Mouse (Mus musculus) cerebellum, adult 11-12 months (tissue): ENCODE measurements around the gene Gm49711.
"Not testable (repeated sequence)": the region's sequence is repeated elsewhere in the genome, so short reads cannot be mapped to it uniquely, and the experiment has no call there.

Source experiments
- DNase-seq: peaks from one replicate; pipeline ENCODE4 v3.0.0; 2022

The Gm49711 gene

GRCm38 (mm10) chr16:92064801-92065200 is 6.7 kb downstream of the Gm49711 start:
- no peak for DNase-seq

DNA sequence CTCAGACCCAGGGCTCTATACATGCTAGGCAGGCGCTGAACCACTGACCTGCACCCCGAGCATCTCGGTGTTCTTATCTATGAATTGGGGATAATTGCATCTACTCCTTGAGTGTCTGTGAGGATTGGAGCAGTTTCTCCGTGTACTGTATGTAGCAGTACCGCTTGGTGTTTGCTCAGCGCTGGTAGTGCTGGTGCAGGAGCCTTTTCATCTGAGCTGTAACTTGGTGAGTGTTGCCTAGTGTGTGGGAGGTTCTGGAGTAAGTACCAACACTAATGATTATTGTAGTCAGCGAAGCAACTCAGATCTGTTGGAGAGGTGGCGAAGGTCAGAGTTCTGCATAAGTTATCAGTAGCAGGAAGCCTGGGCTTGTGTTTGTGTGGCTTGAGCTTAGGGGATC is 12.2 kb downstream of the Gm49711 start:
- no peak for DNase-seq

- DNase-seq: no peak
Measured at GRCm38 (mm10) chr16:92076797-92077196, 18.7 kb downstream of the Gm49711 start.

DNA sequence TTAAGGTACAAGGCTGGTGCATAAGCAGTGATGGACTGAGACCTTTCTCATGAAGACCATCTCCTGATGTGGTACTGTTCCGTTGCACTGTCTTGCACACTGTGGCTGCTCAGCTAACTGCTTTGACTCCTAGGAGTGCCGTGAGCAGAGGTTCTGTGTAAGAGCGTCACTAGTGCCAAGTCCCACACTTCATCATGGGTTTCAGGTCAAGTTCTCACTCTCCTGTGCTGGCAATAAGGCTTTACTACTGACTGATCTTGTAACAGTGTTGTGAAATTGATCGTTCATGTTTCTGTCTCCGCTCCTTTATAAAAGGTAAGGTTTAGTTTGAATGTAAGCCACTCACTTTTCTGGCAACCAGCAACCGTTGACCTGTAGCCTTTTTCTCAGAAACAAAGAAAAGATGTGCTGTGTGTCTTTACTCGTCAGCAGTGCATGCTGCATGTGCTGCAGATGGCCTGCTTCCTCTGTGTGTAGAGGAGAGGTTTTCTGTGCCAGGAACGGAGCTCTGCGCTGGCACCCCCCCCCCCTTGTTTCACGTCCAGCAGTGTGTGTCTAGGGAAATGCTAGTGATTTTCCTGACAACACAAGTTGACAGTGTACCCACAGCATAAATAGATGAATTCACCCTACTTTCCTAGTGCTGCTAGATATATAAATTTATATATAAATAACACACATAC is 25.8 kb downstream of the Gm49711 start:
- DNase-seq: no peak

- DNase-seq: no peak
Measured at GRCm38 (mm10) chr16:92089225-92089624, 31.1 kb downstream of the Gm49711 start.

GRCm38 (mm10) chr16:92091876-92092275 is 33.8 kb downstream of the Gm49711 start:
- DNase-seq: no peak

- no peak for DNase-seq
Measured at GRCm38 (mm10) chr16:92098351-92099051, 40.4 kb downstream of the Gm49711 start.

- DNase-seq: no peak
Measured at GRCm38 (mm10) chr16:92099598-92099997, 41.5 kb downstream of the Gm49711 start.

- DNase-seq: no peak
Measured at GRCm38 (mm10) chr16:92100111-92100510, 42.0 kb downstream of the Gm49711 start.

GRCm38 (mm10) chr16:92102115-92102514 is 44.0 kb downstream of the Gm49711 start:
- no peak for DNase-seq

GRCm38 (mm10) chr16:92102931-92103330 is 44.8 kb downstream of the Gm49711 start:
- DNase-seq: not testable (repeated sequence)

- no peak for DNase-seq
Measured at GRCm38 (mm10) chr16:92103572-92104331, 45.6 kb downstream of the Gm49711 start.

DNA sequence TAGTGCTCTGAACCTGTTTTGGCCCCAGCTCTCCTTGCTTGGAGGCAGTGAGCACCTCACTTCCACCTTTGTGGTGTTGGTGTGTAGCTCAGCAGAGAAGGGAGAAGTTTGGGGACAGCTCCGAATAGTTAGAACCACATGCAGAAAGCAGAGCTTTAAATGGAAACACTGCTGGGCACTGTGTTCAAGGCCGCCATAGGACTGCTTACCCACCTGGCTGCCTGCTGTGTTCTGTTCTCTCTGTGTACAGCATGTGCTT is 46.1 kb downstream of the Gm49711 start:
- DNase-seq: no peak

DNA sequence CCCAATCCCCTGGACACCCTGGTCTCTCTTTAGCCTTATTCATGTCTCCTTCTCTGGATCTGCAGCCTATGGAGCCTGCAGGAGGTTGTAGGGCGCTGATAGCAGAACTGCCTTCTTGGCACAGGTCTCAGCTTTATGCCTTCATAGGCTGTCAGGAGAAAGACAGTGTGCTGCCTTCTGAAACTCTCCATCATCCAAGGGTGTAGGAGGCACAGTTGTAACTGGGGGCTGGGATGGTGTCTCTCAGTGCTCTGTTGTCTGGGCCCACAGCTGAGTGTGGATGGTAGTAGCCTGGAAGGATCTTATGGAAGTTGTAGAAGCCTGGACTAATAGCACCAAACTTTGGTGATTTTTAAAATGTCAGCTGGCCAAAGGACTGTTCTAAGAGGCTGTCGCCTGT is 46.8 kb downstream of the Gm49711 start:
- DNase-seq: no peak

- DNase-seq: no peak
Measured at GRCm38 (mm10) chr16:92105631-92106030, 47.5 kb downstream of the Gm49711 start.

GRCm38 (mm10) chr16:92107346-92107745 is 49.2 kb downstream of the Gm49711 start:
- DNase-seq: no peak

GRCm38 (mm10) chr16:92114706-92115241 is 56.7 kb downstream of the Gm49711 start:
- DNase-seq: peak; percentile 61

DNA sequence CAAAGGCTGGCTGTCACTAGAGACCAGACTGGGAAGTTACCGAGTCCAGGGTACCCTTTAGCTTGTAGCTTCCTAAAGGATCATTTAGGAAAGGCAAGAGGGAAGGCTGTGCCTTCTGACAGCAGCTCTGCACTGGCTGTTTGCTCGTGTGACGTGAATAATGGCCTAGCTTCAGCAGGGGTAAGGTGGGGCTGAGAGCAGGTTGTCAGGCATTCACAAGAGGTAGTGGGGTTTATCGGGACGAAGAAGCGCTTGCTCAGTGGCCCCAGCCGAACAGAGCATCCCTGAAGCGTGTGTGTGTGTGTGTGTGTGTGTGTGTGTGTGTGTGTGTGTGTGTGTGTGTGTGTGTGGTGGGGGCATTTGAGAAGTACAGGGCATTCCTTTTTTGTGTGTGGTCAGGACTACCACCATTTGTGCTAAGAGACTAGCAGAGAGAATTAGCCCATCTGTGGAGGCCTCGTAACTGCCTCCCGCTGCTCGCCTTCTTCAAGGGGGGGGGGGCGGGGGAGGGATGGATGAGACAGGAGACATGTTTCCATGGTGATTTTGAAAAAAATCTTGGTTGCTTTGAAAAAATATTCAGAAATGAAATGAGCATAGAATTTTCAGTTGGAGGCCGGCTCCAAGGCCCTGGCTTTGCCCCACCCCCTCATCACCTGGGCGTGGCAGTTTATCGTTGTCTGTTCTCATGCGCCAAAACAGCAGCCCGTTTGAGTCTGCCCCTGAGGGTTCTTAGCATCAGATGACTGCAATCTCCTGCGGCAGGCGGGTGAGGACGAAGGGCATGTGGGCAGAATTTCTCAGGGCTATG is 57.7 kb downstream of the Gm49711 start:
- peak; percentile 63 for DNase-seq

GRCm38 (mm10) chr16:92117337-92118209 is 59.5 kb downstream of the Gm49711 start:
- DNase-seq: no peak

GRCm38 (mm10) chr16:92119013-92119515 is 60.9 kb downstream of the Gm49711 start:
- DNase-seq: no peak

DNA sequence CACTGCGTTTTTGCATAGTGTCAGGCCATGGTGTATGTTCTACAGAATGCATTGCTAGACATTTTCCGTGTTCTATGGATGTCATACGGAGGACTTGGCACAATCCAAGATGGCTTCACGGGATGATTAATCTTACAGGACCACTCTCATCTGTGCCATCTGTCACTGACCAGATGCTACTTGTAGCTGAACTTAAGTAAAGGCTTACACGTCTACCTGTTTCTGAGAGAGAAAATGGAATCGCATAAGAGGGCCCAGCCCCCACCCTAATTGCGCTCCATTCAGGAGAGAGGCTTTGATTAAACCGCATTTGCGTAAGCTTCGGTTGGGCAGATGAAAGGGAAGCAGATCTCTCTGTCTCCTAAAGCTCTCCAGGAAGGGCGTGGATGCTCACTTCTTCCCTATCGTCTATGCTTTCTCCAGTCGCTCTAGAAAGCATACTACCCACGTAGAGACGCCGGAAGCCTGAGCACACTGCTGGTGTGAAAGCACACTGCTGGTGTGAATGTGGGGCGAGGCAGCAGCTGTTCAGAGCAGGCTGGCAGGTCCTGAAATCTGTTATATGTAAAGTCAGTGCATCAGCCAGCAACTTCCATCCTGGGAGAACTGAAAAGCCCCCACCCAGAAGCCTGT is 62.9 kb downstream of the Gm49711 start:
- no peak for DNase-seq
